ENCODE assay signal across 25 mouse cellular contexts in genomic region chr2:8782225-8782624, GRCm38 (mm10).
"Had no signal": no experiment of that assay in that cellular context is flagged by ENCODE, and none has a peak within 500 bp of the region (broad histone marks: within the 10 kb centered on the region; RNA-seq: fewer than 3 reads in every experiment).

No protein-coding gene starts in this region.

- DNase-seq: gastrocnemius, postnatal 14 days; gastrocnemius, postnatal 36 days; heart, adult 11 months; heart, adult 2 months; heart, postnatal 14 days; heart, postnatal 36 days; kidney, adult 11 months; kidney, adult 2 months; kidney, adult 9 months; kidney, postnatal 14 days; kidney, postnatal 36 days; layer of hippocampus, adult 9-11 months; layer of hippocampus, postnatal 36 days; left cerebral cortex, postnatal 4 days had no signal

- H3K4me3 ChIP-seq: heart, adult 2 months; heart, embryonic 13.5 days; heart, embryonic 15.5 days; hindbrain, embryonic 13.5 days; hindbrain, embryonic 15.5 days; kidney, embryonic 15.5 days; limb, embryonic 13.5 days; limb, embryonic 15.5 days; liver, embryonic 12.5 days had no signal

- H3K27me3 ChIP-seq: heart, embryonic 13.5 days; heart, embryonic 15.5 days; hindbrain, embryonic 13.5 days; hindbrain, embryonic 15.5 days; kidney, embryonic 15.5 days; limb, embryonic 13.5 days; limb, embryonic 15.5 days; liver, embryonic 12.5 days had no signal

- ATAC-seq: hindbrain, postnatal 0 days; intestine, embryonic 16.5 days; liver, embryonic 12.5 days had no signal

- H3K36me3 ChIP-seq: heart, embryonic 13.5 days; heart, embryonic 15.5 days; hindbrain, embryonic 13.5 days; hindbrain, embryonic 15.5 days; kidney, embryonic 15.5 days; limb, embryonic 13.5 days; limb, embryonic 15.5 days; liver, embryonic 12.5 days had no signal

- H3K4me2 ChIP-seq: heart, embryonic 11.5 days; heart, embryonic 13.5 days; heart, embryonic 15.5 days; hindbrain, embryonic 13.5 days; hindbrain, embryonic 15.5 days; kidney, embryonic 15.5 days; limb, embryonic 13.5 days; limb, embryonic 15.5 days; liver, embryonic 12.5 days had no signal
